Mouse (Mus musculus) neutrophil, adult 59 days (primary cell): Measurements from ENCODE around the gene Ap5s1. TPM values are rescaled to one million over a fixed set of nuclear protein-coding genes. Genes with fewer than 3 reads are reported as not detected.

Experiments used
- total RNA-seq, 2 experiments: library from RNA; stranded (reverse); gene quantifications; 1 replicate in 1 of 2; 2 replicates in 1 of 2; pipeline ENCODE4 v1.2.4; 2023

Gene Ap5s1
- total RNA-seq, result 10 to 100 TPM; 17.7 to 22.0 TPM

GRCm38 (mm10) chr2:131206778-131207177, at the start of gene Ap5s1:
Gene Ap5s1, plus strand, starts transcription at chr2:131207078.

GRCm38 (mm10) chr2:131159938-131160581, 46.8 kb upstream of the Ap5s1 start, which contains the start of gene 1700037H04Rik:
Gene 1700037H04Rik, minus strand, starts transcription at chr2:131160081.

DNA sequence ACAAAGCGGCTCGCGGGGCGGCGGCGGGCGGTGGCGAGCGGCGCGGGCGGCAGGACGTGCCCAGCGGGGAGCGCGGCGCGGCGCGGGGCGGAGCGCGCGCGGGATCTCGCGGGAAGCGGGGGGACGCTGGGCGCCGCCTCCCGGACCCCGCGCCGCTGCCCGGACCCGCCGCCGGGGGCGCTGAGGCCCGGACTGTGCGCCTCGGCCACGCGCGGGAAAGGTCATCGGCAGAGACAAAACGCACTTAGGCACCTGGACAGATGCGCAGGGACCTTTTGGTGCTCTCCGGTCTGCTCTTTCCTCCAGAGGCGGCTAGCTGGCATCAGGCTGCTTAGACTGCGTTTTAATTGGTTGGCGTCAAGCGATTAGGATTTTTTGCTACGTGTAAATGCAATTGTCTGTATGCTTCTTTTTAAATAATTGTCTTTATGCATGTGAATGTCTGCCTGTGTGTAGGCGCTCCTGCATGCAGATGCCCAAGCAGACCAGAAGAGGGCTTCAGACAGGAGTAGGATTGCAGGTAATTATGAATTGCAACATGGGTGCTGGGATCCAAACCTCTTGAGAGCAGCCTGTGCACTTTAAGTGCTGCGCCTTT, 26.8 kb upstream of the Ap5s1 start, which contains the start of gene Cenpb:
Gene Cenpb (minus strand): TSS at position 78 of the 598 bp plus-strand sequence.

GRCm38 (mm10) chr2:131186771-131187601, 19.9 kb upstream of the Ap5s1 start, which contains the start of the genes Cdc25b and Spef1:
Gene Cdc25b, plus strand, starts transcription at chr2:131186949.
Gene Spef1, minus strand, starts transcription at chr2:131187282.

GRCm38 (mm10) chr2:131233307-131234126, 26.6 kb downstream of the Ap5s1 start, which contains the start of gene Mavs:
Gene Mavs, plus strand, starts transcription at chr2:131234063.

GRCm38 (mm10) chr2:131262213-131262672, 55.4 kb downstream of the Ap5s1 start, which contains the start of gene Pank2:
Gene Pank2, plus strand, starts transcription at chr2:131262495.

Other genes starting within 250 kb of the Ap5s1 start
- gene Gfra4, start 164.0 kb upstream of the Ap5s1 start, total RNA-seq, result not detected
- gene Adam33, start 143.3 kb upstream of the Ap5s1 start, total RNA-seq, result 1 to 10 TPM in 1 of 2 experiments, under 1 TPM in 1; 0.53 to 4.3 TPM
- 1 to 10 TPM; 2.4 to 2.5 TPM for gene Siglec1, start 120.3 kb upstream of the Ap5s1 start, total RNA-seq
- gene Hspa12b, start 79.8 kb upstream of the Ap5s1 start, total RNA-seq, result under 1 TPM; 0.13 to 0.31 TPM
- gene Gm11037, start 73.6 kb upstream of the Ap5s1 start, total RNA-seq, result not detected
- gene 1700037H04Rik, start 47.0 kb upstream of the Ap5s1 start, total RNA-seq, result 10 to 100 TPM; 41.2 to 45.6 TPM
- gene Cenpb, start 27.0 kb upstream of the Ap5s1 start, total RNA-seq, result 10 to 100 TPM; 23.5 to 26.9 TPM
- 10 to 100 TPM; 45.6 to 46.9 TPM for gene Cdc25b, start 20.1 kb upstream of the Ap5s1 start, total RNA-seq
- gene Spef1, start 19.8 kb upstream of the Ap5s1 start, total RNA-seq, result 1 to 10 TPM; 2.2 TPM
- gene Mavs, start 27.0 kb downstream of the Ap5s1 start, total RNA-seq, result 10 to 100 TPM in 1 of 2 experiments, 1 to 10 TPM in 1; 8.7 to 12.1 TPM
- 10 to 100 TPM; 43.1 to 46.7 TPM for gene Pank2, start 55.4 kb downstream of the Ap5s1 start, total RNA-seq
- gene Rnf24, start 145.8 kb downstream of the Ap5s1 start, total RNA-seq, result 1 to 10 TPM; 9.4 to 9.6 TPM